Mouse (Mus musculus): ENCODE measurements around the gene Ptprm.

GRCm38 (mm10) chr17:67308421-67308820, 45.8 kb downstream of the Ptprm start:
- TF ChIP-seq CTCF (IDR thresholded peaks at IDR 0.05; ENCODE audit: low read depth), result no peak
- TF ChIP-seq EP300 (IDR thresholded peaks at IDR 0.05; ENCODE audit: low read depth), result no peak
